In genomic region chr14:81341058-81341457, GRCm38 (mm10) we compare ENCODE assay signal across 35 mouse cellular contexts.
"Had no signal": no experiment of that assay in that cellular context is flagged by ENCODE, and none has a peak within 500 bp of the region (broad histone marks: within the 10 kb centered on the region; RNA-seq: fewer than 3 reads in every experiment).

No protein-coding gene starts in this region.

- ATAC-seq: hindbrain, embryonic 16.5 days; hindbrain, postnatal 0 days; inflammation-experienced regulatory T-cells, adult 6 months; intestine, embryonic 15.5 days; intestine, embryonic 16.5 days; intestine, postnatal 0 days had no signal

- H3K9ac ChIP-seq: heart, embryonic 12.5 days; heart, embryonic 13.5 days; heart, embryonic 15.5 days; hindbrain, embryonic 12.5 days; hindbrain, embryonic 13.5 days; hindbrain, embryonic 14.5 days; hindbrain, embryonic 15.5 days; intestine, embryonic 15.5 days; kidney, embryonic 15.5 days had no signal

- H3K9me3 ChIP-seq: heart, embryonic 12.5 days; heart, embryonic 13.5 days; heart, embryonic 15.5 days; hindbrain, embryonic 10.5 days; hindbrain, embryonic 12.5 days; hindbrain, embryonic 13.5 days; hindbrain, embryonic 15.5 days; intestine, embryonic 15.5 days; kidney, embryonic 15.5 days had no signal

- H3K36me3 ChIP-seq: heart, embryonic 12.5 days; heart, embryonic 13.5 days; heart, embryonic 15.5 days; hindbrain, embryonic 10.5 days; hindbrain, embryonic 12.5 days; hindbrain, embryonic 13.5 days; hindbrain, embryonic 15.5 days; intestine, embryonic 15.5 days; kidney, embryonic 15.5 days had no signal

- H3K27ac ChIP-seq: heart, embryonic 13.5 days; heart, embryonic 15.5 days; hindbrain, embryonic 10.5 days; hindbrain, embryonic 12.5 days; hindbrain, embryonic 13.5 days; hindbrain, embryonic 14.5 days; hindbrain, embryonic 15.5 days; hindbrain, postnatal 0 days; intestine, embryonic 15.5 days; kidney, embryonic 15.5 days; kidney, postnatal 0 days; layer of hippocampus, adult 2 months; left cerebral cortex, adult 2 months had no signal

- DNase-seq: heart, postnatal 10 days; heart, postnatal 14 days; heart, postnatal 36 days; heart, postnatal 4 days; kidney, adult 11 months; kidney, adult 18-20 months; kidney, adult 2 months; kidney, adult 8-10 months; kidney, adult 9 months; kidney, postnatal 10 days; kidney, postnatal 14 days; kidney, postnatal 25 days; kidney, postnatal 36 days; kidney, postnatal 4 days; layer of hippocampus, adult 9-11 months; layer of hippocampus, postnatal 36 days had no signal

- H3K4me3 ChIP-seq: heart, embryonic 12.5 days; heart, embryonic 13.5 days; heart, embryonic 15.5 days; hindbrain, embryonic 10.5 days; hindbrain, embryonic 12.5 days; hindbrain, embryonic 13.5 days; hindbrain, embryonic 15.5 days; intestine, embryonic 15.5 days; kidney, embryonic 15.5 days; layer of hippocampus, adult 2 months; left cerebral cortex, adult 2 months had no signal

- H3K4me1 ChIP-seq: heart, embryonic 12.5 days; heart, embryonic 13.5 days; heart, embryonic 15.5 days; hindbrain, embryonic 10.5 days; hindbrain, embryonic 12.5 days; hindbrain, embryonic 13.5 days; hindbrain, embryonic 15.5 days; intestine, embryonic 15.5 days; kidney, embryonic 15.5 days had no signal

- H3K4me2 ChIP-seq: heart, embryonic 11.5 days; heart, embryonic 12.5 days; heart, embryonic 13.5 days; heart, embryonic 15.5 days; hindbrain, embryonic 12.5 days; hindbrain, embryonic 13.5 days; hindbrain, embryonic 14.5 days; hindbrain, embryonic 15.5 days; intestine, embryonic 15.5 days; kidney, embryonic 15.5 days had no signal

- H3K27me3 ChIP-seq: heart, embryonic 12.5 days; heart, embryonic 13.5 days; heart, embryonic 15.5 days; hindbrain, embryonic 12.5 days; hindbrain, embryonic 13.5 days; hindbrain, embryonic 15.5 days; intestine, embryonic 15.5 days; kidney, embryonic 15.5 days had no signal
